Mouse (Mus musculus): ENCODE results near the gene Kansl2. TPM values are rescaled to one million over a fixed set of nuclear protein-coding genes. Genes with fewer than 3 reads are reported as not detected.
"Not testable (repeated sequence)": the region's sequence is repeated elsewhere in the genome, so short reads cannot be mapped to it uniquely, and the experiment has no call there.

Kansl2 gene
- polyA plus RNA-seq, 1 experiment from 2014 or later, result 152 TPM

GRCm38 (mm10) chr15:98533035-98533531 lies 981 bp downstream of the Kansl2 start:
- H3K4me1 ChIP-seq, result peaks cover 24% of the 10 kb centered on the region
- peak overlapping the region; percentile 85 for H3K9ac ChIP-seq (replicated peaks)
- ATAC-seq (replicated peaks), result no peak
- H3K9me3 ChIP-seq, result no peaks in the 10 kb centered on the region
- peak overlapping the region; percentile 95 for H3K4me3 ChIP-seq
- H3K27me3 ChIP-seq, result no peaks in the 10 kb centered on the region
- under 1% methylated on average over 18 of the region's 18 CpGs for WGBS
- 0 out of 2 replicates have a peak overlapping the region, but pooled peaks have one; percentile 37 for H3K27ac ChIP-seq (replicated peaks)
- peaks cover 35% of the 10 kb centered on the region for H3K36me3 ChIP-seq
- peak overlapping the region; percentile 86 for H3K4me2 ChIP-seq (replicated peaks)

GRCm38 (mm10) chr15:98532281-98532680 lies 1.8 kb downstream of the Kansl2 start:
- whole genome bisulfite sequencing, result 33% methylated on average over 5 of the region's 5 CpGs
- H3K4me3 ChIP-seq, result peak overlapping the region; percentile 95
- peak overlapping the region; percentile 86 for H3K4me2 ChIP-seq (replicated peaks)
- H3K27ac ChIP-seq (replicated peaks), result no peak overlapping the region
- peaks cover 24% of the 10 kb centered on the region for H3K4me1 ChIP-seq
- no peaks in the 10 kb centered on the region for H3K27me3 ChIP-seq
- no peaks in the 10 kb centered on the region for H3K9me3 ChIP-seq
- no peak for ATAC-seq (replicated peaks)
- peaks cover 41% of the 10 kb centered on the region for H3K36me3 ChIP-seq
- H3K9ac ChIP-seq (replicated peaks), result peak overlapping the region; percentile 85

GRCm38 (mm10) chr15:98528066-98528563 lies 5.9 kb downstream of the Kansl2 start:
- WGBS, result 88% methylated on average over 5 of the region's 5 CpGs
- Histone ChIP-seq H3K4me2 (replicated peaks) (no peak overlapping the region), H3K27ac (replicated peaks) (no peak overlapping the region), H3K4me1 (peaks cover 23% of the 10 kb centered on the region), H3K9me3 (no peaks in the 10 kb centered on the region), H3K4me3 (no peak overlapping the region), H3K9ac (replicated peaks) (no peak overlapping the region), H3K36me3 (peaks cover 80% of the 10 kb centered on the region), H3K27me3 (no peaks in the 10 kb centered on the region)
- no peak for ATAC-seq (replicated peaks)

DNA sequence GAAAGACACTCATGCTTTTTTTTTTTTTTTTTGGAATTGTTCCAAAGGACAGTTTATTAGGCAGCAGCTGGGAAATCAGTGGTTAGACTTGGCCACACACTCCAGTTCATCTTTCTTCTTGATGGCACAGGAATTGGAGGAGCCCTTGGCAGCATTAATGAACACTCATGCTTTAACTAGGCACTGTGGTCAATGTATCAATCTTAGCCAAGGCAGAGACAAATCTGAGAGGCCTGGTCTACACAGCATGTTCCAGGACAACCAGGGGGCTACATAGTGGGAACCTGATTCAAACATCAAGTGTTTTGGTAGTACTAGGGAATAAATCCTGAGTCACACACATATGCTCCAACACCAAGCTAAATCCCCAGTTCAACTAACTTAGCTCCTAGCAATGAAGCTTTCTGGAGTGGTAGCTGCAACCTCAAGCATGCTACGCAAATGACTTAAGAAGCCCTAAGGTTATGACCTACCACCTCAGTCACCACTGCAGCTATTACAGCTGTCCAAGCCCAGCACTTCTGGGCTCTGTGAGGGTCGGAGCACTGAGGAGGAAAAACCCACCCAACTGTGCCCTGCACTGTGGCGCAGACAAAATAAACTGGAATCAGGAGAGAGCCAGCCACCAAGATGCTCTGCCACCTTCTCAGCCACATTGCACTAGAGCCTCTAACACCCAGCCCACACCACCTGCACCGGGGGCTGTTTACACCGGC lies 6.8 kb downstream of the Kansl2 start:
- ATAC-seq (replicated peaks), result no peak
- Histone ChIP-seq H3K4me1 (peaks cover 14% of the 10 kb centered on the region), H3K4me2 (replicated peaks) (no peak overlapping the region), H3K27ac (replicated peaks) (no peak overlapping the region), H3K9me3 (no peaks in the 10 kb centered on the region), H3K36me3 (peaks cover 89% of the 10 kb centered on the region), H3K27me3 (no peaks in the 10 kb centered on the region), H3K4me3 (no peak overlapping the region), H3K9ac (replicated peaks) (no peak overlapping the region)
- 97% methylated on average over 5 of the region's 5 CpGs for WGBS

GRCm38 (mm10) chr15:98526057-98526456 lies 8.0 kb downstream of the Kansl2 start:
- Histone ChIP-seq H3K9me3 (no peaks in the 10 kb centered on the region), H3K4me2 (replicated peaks) (no peak overlapping the region), H3K9ac (replicated peaks) (no peak overlapping the region), H3K4me1 (peaks cover 3% of the 10 kb centered on the region), H3K4me3 (no peak overlapping the region), H3K27me3 (no peaks in the 10 kb centered on the region), H3K27ac (replicated peaks) (no peak overlapping the region), H3K36me3 (peaks cover 95% of the 10 kb centered on the region)
- WGBS, result 52% methylated on average over 5 of the region's 5 CpGs
- ATAC-seq (replicated peaks), result no peak

DNA sequence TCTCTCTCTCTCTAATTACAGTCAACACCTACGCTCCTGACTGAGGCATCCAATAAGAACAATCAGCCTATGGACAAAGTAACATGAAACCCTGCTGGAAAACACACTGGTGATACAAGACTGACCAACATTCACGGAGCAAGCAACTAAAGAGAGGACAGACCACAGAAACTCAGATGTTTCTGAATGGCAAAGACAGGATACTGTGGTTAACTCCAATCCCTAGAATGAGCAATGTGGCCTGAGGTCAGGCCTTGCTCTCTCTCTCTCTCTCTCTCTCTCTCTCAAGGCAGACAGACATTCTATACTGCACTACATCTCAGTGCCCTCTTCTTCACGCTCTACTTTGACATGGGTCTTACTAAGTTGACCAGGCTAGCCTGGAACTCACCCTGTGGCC lies 12.8 kb downstream of the Kansl2 start:
- no peaks in the 10 kb centered on the region for H3K27me3 ChIP-seq
- no peak overlapping the region for H3K4me3 ChIP-seq
- H3K9ac ChIP-seq (replicated peaks), result no peak overlapping the region
- 93% methylated on average over 3 of the region's 3 CpGs for WGBS
- peaks cover 74% of the 10 kb centered on the region for H3K36me3 ChIP-seq
- no peaks in the 10 kb centered on the region for H3K9me3 ChIP-seq
- H3K27ac ChIP-seq (replicated peaks), result no peak overlapping the region
- H3K4me1 ChIP-seq, result no peaks in the 10 kb centered on the region
- no peak for ATAC-seq (replicated peaks)
- no peak overlapping the region for H3K4me2 ChIP-seq (replicated peaks)

GRCm38 (mm10) chr15:98517380-98518355 lies 16.4 kb downstream of the Kansl2 start:
- Histone ChIP-seq H3K27me3 (no peaks in the 10 kb centered on the region), H3K36me3 (peaks cover 40% of the 10 kb centered on the region), H3K27ac (replicated peaks) (no peak overlapping the region), H3K9me3 (no peaks in the 10 kb centered on the region), H3K4me3 (no peak overlapping the region), H3K4me2 (replicated peaks) (no peak overlapping the region), H3K9ac (replicated peaks) (no peak overlapping the region), H3K4me1 (no peaks in the 10 kb centered on the region)
- 67% methylated on average over 16 of the region's 16 CpGs for WGBS
- no peak for ATAC-seq (replicated peaks)

DNA sequence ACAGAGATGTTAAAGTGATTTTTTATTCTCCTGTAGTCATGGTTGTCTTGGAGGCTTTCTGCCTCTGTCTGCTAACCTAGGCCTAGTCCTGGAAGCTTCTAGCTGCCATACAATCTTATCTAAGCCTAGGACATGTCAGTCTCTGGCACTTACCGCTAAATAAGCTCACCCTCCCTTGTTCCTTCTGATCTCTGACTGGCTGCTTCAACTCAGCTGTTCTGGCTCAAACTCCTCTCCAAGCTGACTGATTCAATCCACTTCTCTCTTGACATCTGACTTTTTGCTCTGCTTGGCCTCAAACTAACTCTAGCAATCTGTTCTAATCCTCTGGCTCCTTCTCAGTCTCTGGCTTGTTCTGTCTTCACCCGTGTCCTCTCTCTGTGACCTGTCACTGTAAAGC lies 19.2 kb downstream of the Kansl2 start:
- peaks cover 16% of the 10 kb centered on the region for H3K36me3 ChIP-seq
- WGBS, result 98% methylated on average over 2 of the region's 2 CpGs
- not testable (repeated sequence) for H3K9ac ChIP-seq (replicated peaks)

DNA sequence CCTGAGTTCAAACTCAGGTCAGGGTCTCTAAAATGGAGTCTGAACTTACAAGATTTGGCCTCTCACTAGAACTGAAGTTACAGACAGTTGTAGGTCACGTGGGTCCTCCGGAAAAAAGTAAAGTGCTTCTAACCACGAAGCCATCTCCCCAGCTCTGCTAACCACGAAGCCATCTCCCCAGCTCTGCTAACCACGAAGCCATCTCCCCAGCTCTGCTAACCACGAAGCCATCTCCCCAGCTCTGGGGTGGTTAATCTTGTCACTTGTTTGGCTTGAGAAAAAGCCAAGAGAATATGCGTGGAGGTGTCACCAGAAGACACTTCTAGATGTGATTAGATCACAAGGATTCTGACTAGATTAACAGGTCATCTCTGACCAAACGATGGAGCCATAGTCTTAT lies 19.9 kb downstream of the Kansl2 start:
- Histone ChIP-seq H3K4me2 (replicated peaks) (no peak overlapping the region), H3K4me1 (peaks cover 6% of the 10 kb centered on the region; the same call in 1 of the 2 replicates), H3K4me3 (no peak overlapping the region), H3K36me3 (peaks cover 10% of the 10 kb centered on the region), H3K9me3 (no peaks in the 10 kb centered on the region), H3K9ac (replicated peaks) (no peak overlapping the region), H3K27me3 (no peaks in the 10 kb centered on the region), H3K27ac (replicated peaks) (no peak overlapping the region)
- 88% methylated on average over 8 of the region's 8 CpGs for WGBS
- ATAC-seq (replicated peaks), result no peak

More for the DNA sequence above, 19.2 kb downstream of the Kansl2 start:
- H3K4me1 ChIP-seq; H3K4me2 ChIP-seq (replicated peaks); H3K27me3 ChIP-seq; H3K27ac ChIP-seq (replicated peaks); H3K9me3 ChIP-seq; ATAC-seq (replicated peaks); H3K4me3 ChIP-seq: not testable (repeated sequence)

DNA sequence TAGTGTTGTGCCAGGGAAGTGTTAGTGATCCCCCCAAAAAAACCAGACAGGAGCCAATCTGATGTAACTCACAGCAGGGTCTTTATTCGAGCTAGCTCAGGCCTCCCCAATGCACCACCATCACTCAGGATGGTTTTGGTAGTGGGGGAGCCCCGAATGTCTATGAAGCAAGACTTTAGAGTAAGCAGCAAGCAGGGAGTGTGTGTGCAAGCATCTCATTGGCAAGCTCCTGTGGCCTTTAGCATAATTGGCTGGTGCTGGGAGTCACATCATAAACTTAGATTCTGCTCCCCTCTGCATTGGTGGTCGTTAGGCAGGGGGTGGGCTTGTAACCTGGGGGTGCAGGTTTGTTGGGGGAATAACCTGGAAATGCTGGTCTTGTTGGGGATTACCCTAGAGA lies 20.4 kb downstream of the Kansl2 start:
- 72% methylated on average over 3 of the region's 3 CpGs for WGBS
- not testable (repeated sequence) for H3K27me3 ChIP-seq; H3K4me1 ChIP-seq; H3K4me2 ChIP-seq (replicated peaks); H3K9me3 ChIP-seq; H3K27ac ChIP-seq (replicated peaks); H3K4me3 ChIP-seq; H3K9ac ChIP-seq (replicated peaks); ATAC-seq (replicated peaks)
- H3K36me3 ChIP-seq, result peaks cover 10% of the 10 kb centered on the region

DNA sequence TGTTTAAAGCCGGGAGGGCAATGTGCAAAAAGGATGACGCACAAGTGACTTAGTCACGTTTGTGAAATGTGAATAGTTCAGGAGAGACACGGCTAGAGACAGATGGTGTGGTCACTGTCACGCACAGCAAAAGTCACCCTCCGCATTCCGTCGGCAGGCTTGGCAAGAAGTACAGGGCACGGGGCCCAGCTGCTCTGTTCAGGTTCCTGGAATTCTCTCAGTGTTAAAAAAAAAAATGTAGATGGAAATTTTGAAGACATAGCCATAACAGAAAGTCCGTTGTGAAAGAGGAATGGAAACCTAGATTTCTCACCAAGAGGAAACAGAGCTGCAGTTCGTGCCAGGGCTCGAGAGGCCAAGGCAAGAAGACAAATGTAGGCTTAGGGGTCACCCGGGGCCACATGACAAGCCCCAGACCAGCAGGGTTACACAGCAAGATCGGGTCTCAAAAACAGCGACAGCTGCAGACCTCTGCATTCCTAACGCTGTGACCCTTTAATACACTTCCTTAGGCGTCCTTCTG lies 21.2 kb downstream of the Kansl2 start:
- H3K9ac ChIP-seq (replicated peaks), result no peak overlapping the region
- peaks cover 2% of the 10 kb centered on the region for H3K36me3 ChIP-seq
- WGBS, result 62% methylated on average over 17 of the region's 17 CpGs
- H3K27ac ChIP-seq (replicated peaks), result no peak overlapping the region
- ATAC-seq (replicated peaks), result no peak
- H3K4me1 ChIP-seq, result peaks cover 6% of the 10 kb centered on the region; the same call in 1 of the 2 replicates
- H3K9me3 ChIP-seq, result no peaks in the 10 kb centered on the region
- no peak overlapping the region for H3K4me3 ChIP-seq
- no peaks in the 10 kb centered on the region for H3K27me3 ChIP-seq
- H3K4me2 ChIP-seq (replicated peaks), result no peak overlapping the region

DNA sequence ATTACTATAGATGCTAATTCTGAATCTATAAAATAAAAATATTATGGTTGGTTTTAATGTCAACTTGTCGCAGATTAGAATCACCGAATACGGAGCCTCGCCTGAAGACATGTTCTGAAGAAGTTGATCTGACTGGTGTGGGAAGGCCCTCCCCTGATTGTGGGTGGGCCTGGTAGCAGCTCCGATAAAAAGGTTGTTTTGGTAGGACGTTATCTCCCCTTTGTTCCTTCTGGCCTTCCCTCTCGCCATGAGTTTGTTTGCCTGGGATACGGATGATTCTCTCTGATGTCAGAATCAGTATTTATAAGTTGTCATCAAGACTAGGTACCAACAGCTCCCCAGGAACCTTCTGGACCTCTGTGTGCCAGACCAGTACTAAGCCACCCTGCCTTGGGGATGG lies 21.8 kb downstream of the Kansl2 start:
- peaks cover 6% of the 10 kb centered on the region; the same call in 1 of the 2 replicates for H3K4me1 ChIP-seq
- no peak overlapping the region for H3K4me2 ChIP-seq (replicated peaks)
- 70% methylated on average over 8 of the region's 8 CpGs for WGBS
- H3K9ac ChIP-seq (replicated peaks), result no peak overlapping the region
- H3K4me3 ChIP-seq, result no peak overlapping the region
- no peaks in the 10 kb centered on the region for H3K27me3 ChIP-seq
- no peaks in the 10 kb centered on the region for H3K9me3 ChIP-seq
- no peaks in the 10 kb centered on the region for H3K36me3 ChIP-seq
- no peak for ATAC-seq (replicated peaks)
- H3K27ac ChIP-seq (replicated peaks), result no peak overlapping the region

All from forebrain, embryonic 15.5 days (tissue).